Mouse (Mus musculus) heart, postnatal 14 days (tissue): Measurements from ENCODE around the gene Greb1. TPM values are rescaled to one million over a fixed set of nuclear protein-coding genes. Genes with fewer than 3 reads are reported as not detected.

Experiments used
- DNase-seq, 2 experiments: peaks; one replicate each; pipeline ENCODE4 v3.0.0; 2021 to 2022
- intact Hi-C: fragments of 180-260 bp; cut with DNase I; formaldehyde crosslinking; loops from one replicate; pipeline ENCODE4 v1.15.1; 2025
- total RNA-seq, 2 experiments: library from RNA; stranded (reverse); gene quantifications; 2 replicates each; pipeline ENCODE4 v1.2.3; 2021

Gene Greb1
- total RNA-seq, 2 experiments from 2014 or later: 0.19 to 0.90 TPM

GRCm38 (mm10) chr12:16769601-16770165, 31.0 kb downstream of the Greb1 start:
- intact Hi-C loops: no loop called here
- DNase-seq: no peak

DNA sequence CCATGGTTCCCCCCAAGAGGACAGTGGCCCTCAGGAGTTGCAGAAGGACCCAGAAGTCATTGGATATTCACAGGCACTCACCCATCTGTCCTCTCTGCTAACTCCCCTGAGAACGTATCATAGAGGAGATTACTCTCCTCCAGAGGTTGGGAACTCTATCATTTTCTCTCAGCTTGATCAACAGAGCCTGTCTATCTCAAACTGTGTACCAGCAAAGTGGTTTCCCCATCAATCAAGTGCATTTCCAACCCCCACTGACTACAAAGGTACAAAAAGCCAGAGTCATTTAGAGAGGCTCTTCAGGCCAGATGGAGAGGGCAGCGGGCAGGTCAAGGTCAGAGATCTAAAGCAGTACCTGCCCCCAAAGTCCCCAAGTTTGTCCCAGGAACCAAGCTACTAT, 32.0 kb downstream of the Greb1 start:
- no peak for DNase-seq

DNA sequence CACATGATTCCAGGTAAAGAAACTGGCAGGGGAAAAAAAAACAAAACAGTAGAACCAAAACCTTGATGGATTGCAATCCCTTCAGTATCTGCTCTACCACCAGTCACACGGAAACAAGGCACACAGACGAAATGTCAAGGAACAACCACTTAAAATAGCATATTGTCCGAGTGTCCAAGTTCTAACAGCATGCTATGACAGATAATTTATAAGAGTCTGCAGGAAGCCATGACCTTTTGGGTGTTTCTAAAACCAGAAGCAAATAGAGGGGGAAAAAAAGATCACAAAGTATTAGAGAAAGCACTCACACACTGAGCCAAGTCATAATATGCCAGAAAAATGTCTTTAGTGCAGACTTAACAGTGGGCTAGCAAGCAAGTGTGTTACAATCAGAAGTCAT, 32.4 kb downstream of the Greb1 start:
- DNase-seq: no peak
- intact Hi-C loops: no loop called here

More for the DNA sequence above, 32.0 kb downstream of the Greb1 start:
- intact Hi-C loops: no loop called here

- intact Hi-C loops: no loop called here
- no peak for DNase-seq
These were observed 35.8 kb downstream of the Greb1 start for GRCm38 (mm10) chr12:16764776-16765445.

DNA sequence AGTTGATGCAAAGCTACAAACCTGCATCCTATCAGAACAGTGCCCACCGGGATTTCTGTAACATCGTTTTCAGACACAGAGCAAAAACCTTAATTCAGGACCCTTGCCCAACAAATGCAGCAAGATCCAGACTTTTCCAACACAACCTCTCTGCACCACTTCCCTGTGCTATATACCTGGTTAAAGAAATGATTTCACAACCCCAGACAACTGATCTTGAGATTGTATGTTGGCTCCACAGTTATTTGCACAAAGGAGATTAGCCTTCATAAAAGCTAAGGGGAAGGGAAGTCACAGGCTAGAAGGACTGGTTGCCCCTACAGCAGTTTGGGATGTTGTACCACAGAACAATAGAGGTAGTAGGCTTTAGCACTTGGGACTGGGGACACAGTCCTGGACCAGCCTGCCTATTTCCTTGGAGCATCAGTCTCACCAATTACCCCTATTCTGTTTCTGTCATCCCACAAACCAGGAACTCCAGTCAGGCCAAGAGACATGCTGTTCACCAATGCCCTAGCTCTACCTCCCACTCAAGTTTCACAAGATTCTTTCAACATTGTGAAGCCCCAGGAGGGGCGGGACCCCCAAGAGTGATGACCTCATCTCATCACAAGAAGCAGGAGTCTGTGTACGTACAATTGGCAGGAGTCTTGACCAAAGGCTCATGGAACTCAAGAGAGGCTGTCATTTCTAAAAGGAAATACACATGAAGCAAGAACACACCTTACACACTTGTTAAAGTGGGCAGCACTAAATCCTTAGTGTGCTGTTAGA, 36.9 kb downstream of the Greb1 start:
- no peak for DNase-seq
- intact Hi-C loops: no loop called here

- intact Hi-C loops: no loop called here
- DNase-seq: no peak
These were observed 39.2 kb downstream of the Greb1 start for GRCm38 (mm10) chr12:16761461-16761860.

GRCm38 (mm10) chr12:16760246-16760645, 40.4 kb downstream of the Greb1 start:
- peak in 1 of 2 experiments; percentile 18 for DNase-seq
- intact Hi-C loops: no loop called here

- intact Hi-C loops: loop anchor here (2.0 kb wide), 2 partner anchors 36 to 186 kb away; no protein-coding TSS in a partner anchor
- peak; percentile 53 to 71 for DNase-seq
These were observed 46.4 kb downstream of the Greb1 start for GRCm38 (mm10) chr12:16754311-16754710.

DNA sequence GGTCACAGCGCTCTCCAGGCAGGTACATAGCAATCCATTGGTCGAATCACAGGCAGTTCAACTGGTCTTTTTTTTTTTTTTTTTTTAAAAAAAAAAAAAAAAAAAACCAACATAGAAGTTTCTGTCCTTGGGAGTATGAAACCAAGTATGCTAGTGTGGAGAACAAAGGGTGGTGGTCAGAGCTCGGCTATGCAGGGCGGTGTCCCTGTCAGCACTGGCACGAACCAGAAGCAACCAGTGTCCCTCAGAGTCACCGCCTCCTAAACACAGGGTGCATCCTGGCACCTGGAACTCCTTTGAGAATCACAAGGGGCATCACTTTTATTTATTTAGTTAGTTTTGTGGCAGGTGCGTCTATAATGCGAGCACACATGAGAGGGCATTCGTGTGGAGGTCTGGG, 47.1 kb downstream of the Greb1 start:
- DNase-seq: no peak
- intact Hi-C loops: no loop called here

DNA sequence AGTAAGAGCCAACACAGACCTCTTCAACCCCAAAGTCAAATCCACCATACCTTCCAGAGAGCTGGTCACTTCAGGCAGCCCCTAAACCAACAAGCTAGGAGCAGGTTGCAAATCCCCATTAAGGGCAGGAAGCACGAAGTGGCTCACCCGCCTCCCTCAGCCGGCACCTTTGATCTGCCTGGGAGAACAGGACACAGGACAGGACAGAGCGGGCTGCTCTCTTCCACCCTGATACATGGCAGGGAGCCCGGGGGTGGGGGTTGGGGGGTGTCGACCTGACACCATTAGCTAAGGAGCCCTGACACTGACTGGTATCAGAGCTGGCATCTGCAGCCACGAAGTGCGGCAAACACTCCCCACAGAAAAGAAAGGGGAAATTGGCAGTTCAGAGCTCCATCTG, 47.6 kb downstream of the Greb1 start:
- no peak for DNase-seq
- intact Hi-C loops: no loop called here

DNA sequence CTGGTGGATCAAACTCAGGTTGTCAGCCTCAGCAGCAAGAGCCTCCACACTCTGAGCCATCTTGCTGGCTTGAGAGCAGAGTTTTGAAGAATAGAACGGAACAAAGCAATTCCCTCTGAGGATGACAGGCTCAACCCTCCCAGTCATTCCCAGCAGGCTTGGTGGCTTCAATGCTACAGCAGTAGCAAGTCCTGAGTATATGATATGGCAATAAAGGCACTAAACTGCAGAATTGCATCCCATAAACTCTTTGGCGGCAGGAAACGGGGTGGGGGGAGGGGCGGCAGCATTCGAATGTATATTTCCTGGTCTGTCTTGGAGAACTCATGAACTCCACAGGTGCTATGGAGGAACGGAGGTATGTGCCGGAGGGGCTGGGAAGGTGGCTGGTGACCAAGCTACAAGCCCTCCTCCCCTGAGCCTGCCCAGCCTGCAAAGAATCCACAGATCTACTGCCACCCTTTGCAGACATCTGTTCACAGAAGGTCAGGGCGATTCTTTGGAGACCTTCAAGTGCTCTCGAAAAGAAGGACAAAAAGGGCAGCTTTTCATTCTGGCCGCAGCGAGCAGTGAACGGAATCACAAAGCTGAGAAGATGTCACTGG, 48.3 kb downstream of the Greb1 start:
- intact Hi-C loops: no loop called here
- no peak for DNase-seq

- intact Hi-C loops: no loop called here
- DNase-seq: no peak
These were observed 49.1 kb downstream of the Greb1 start for GRCm38 (mm10) chr12:16751609-16752008.

DNA sequence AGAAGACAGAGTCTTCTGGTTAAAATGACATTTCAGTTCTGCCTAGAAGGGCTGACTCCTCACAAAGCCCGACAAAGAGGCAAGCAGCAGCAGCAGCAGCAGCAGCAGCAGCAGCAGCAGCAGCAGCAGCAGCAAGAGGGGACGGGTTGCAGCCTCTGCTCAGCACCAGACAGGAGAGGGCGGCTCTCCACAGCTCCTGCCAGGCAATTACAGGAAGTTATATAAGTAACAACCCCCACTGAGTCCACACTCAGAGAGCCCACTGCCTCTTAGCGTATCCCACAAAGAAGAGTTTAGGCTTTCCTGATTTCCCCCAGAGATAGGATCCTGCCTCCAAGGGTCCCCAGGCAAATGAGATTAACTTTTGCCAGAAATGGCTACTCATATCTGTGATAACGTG, 60.6 kb downstream of the Greb1 start:
- no peak for DNase-seq
- intact Hi-C loops: no loop called here

- intact Hi-C loops: no loop called here
- DNase-seq: no peak
These were observed 63.4 kb downstream of the Greb1 start for GRCm38 (mm10) chr12:16737266-16737665.

DNA sequence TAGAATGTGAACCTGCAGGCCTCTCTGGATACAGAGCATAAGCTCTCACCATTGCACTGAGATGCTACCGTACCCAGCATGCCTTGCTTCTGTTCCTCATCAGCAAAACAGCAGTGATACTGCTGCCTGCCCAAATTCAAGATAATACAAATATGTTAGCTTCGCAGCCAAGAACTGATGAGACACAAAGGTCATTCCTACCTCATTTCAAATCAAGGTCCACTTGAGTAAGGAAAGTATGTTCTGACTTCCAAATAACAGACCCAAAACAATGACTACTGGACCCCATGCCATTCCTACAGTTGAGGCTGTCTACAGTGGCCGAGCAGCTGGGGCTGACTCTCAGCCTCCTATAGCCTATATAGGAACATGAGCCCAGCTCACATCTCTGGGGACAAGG, 66.0 kb downstream of the Greb1 start:
- intact Hi-C loops: no loop called here
- no peak for DNase-seq

- DNase-seq: no peak
- intact Hi-C loops: no loop called here
These were observed 66.7 kb downstream of the Greb1 start for GRCm38 (mm10) chr12:16734009-16734408.

- intact Hi-C loops: no loop called here
- peak; percentile 12 to 54 for DNase-seq
These were observed 69.5 kb downstream of the Greb1 start for GRCm38 (mm10) chr12:16731121-16731741.

GRCm38 (mm10) chr12:16730196-16730595, 70.5 kb downstream of the Greb1 start:
- intact Hi-C loops: no loop called here
- no peak for DNase-seq

DNA sequence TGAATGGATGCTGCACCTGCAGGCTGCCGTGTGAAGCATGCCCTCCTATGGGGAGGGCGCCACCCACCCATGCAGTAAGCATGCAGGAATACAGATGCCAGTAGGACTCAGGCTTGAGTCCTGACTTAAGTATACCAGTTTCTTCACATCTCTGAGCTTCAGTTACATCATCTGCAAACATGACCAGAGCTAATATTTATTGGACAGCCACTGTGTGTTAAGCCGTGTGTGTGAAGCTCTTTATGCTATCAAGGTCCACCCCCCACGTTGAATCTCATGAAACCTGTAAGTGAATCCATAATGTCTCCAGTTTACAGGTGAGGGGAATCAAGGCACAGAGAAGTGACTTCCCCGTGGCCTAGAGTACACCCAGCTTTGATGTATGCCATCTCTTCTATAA, 72.5 kb downstream of the Greb1 start:
- no peak for DNase-seq
- intact Hi-C loops: no loop called here

- intact Hi-C loops: no loop called here
- DNase-seq: no peak
These were observed 74.5 kb downstream of the Greb1 start for GRCm38 (mm10) chr12:16726229-16726628.

- intact Hi-C loops: no loop called here
- no peak for DNase-seq
These were observed 77.1 kb downstream of the Greb1 start for GRCm38 (mm10) chr12:16723601-16724000.
